Mouse (Mus musculus): ENCODE measurements around the gene Ttn. TPM values are rescaled to one million over a fixed set of nuclear protein-coding genes. Genes with fewer than 3 reads are reported as not detected.

The Ttn gene
- total and polyA plus RNA-seq, 3 experiments: under 0.01 to 0.03 TPM; not detected in 1

DNA sequence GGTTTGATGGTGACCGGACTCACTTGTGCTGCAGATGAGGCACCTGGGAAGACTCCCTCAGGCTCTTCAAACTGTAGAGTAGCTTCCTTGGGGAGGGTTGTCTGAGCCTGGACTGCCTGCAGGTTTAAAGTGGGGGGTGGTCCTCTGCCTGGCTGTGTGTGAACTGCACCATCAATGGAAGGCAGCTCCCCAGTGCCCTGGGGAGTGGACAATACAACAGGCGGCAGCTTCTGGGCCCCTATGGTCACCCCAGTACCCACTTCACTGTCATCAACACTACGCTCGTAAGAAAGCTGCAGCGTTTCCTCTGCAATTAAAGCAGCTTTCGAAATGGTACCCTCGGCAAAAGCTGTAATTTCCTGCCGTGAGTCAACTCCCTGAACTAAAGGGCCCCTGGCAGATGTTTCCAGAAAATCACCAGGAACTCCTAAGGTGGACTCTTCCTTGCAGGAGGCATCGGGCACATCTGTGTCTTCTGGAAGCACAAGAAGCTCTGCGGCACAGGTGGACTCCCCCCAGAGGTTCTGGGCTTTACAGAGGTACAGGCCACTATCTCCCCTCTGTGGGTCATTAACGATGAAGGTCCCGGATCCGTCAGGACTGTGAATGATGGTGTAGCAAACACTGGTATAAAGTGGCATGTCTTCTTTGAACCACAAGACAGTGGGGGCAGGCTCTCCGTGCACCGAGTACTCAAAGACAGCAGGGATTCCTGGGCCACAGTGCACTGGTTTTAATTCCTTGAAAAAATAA lies 73.5 kb downstream of the Ttn start:
- H3K9me3 ChIP-seq (replicated peaks; ENCODE audit: insufficient read depth, low read length): no peaks in the 10 kb centered on the region

DNA sequence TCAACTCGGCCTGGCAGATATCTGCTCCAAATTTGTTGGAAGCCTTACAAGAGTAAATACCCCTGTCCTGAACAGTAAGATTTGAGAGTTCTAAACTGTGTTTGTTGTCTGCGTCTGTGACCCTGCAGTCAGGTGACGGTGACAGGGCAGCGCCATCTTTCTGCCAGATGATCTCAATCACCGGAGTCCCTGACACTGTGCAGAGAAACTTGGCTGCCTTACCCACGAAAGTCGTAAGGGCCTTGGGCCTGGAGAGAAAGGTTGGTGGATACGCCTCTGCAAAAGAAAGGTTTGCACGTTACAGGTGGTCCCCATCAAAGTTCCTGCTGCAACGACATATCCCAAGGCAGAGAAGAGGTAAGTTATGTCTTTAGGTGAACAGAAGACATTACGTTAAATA lies 79.0 kb downstream of the Ttn start:
- Histone ChIP-seq H3K79me2 (ENCODE audit: control insufficient read depth, insufficient read depth, low read length, poor library complexity) (no peaks in the 10 kb centered on the region), H3K4me3 (ENCODE audit: control insufficient read depth in 1 of 2, insufficient read depth in 1 of 2, low read depth in 2 of 2, low read length in 2 of 2) (no peak overlapping the region), H3K36me3 (ENCODE audit: control insufficient read depth in 1 of 2, insufficient read depth in 2 of 2, low read length in 2 of 2) (no peaks in the 10 kb centered on the region), H3K9ac (ENCODE audit: control insufficient read depth, low read depth, low read length, poor library complexity, severe bottlenecking) (no peak overlapping the region), H3K9me3 (replicated peaks; ENCODE audit: insufficient read depth, low read length) (no peaks in the 10 kb centered on the region), H3K27ac (ENCODE audit: control insufficient read depth, low read depth, low read length) (no peak overlapping the region), H3K4me1 (ENCODE audit: control insufficient read depth in 1 of 2, insufficient read depth in 2 of 2, low read length in 2 of 2) (no peaks in the 10 kb centered on the region), H3K27me3 (ENCODE audit: control insufficient read depth in 1 of 2, insufficient read depth in 2 of 2, low read length in 2 of 2) (no peaks in the 10 kb centered on the region)
- no peak for DNase-seq (ENCODE audit: low read depth, low spot score)
- no peak for TF ChIP-seq CTCF (IDR thresholded peaks at IDR 0.05 in 2 of 3, conservative IDR thresholded peaks at IDR 0.05 in 1 of 3; ENCODE audit: control insufficient read depth in 1 of 3, insufficient read depth in 1 of 3, low read depth in 2 of 3, low read length in 3 of 3, poor library complexity in 1 of 3, severe bottlenecking in 1 of 3)
- TF ChIP-seq POLR2AphosphoS5 (IDR thresholded peaks at IDR 0.05; ENCODE audit: borderline replicate concordance, low read depth, low read length): no peak
- TF ChIP-seq ETS1 (IDR thresholded peaks at IDR 0.05; ENCODE audit: low read depth, low read length): no peak
- no peak for TF ChIP-seq MEF2A (IDR thresholded peaks at IDR 0.05; ENCODE audit: extremely low read depth, insufficient replicate concordance, low read depth, low read length, poor library complexity, severe bottlenecking)
- no peak for TF ChIP-seq MAZ (IDR thresholded peaks at IDR 0.05; ENCODE audit: low read depth, low read length)
- TF ChIP-seq E2F4 (IDR thresholded peaks at IDR 0.05; ENCODE audit: borderline replicate concordance, low read depth, low read length): no peak
- no peak for TF ChIP-seq MYC (IDR thresholded peaks at IDR 0.05; ENCODE audit: low read depth, low read length)
- TF ChIP-seq RAD21 (IDR thresholded peaks at IDR 0.05; ENCODE audit: low read depth, low read length): no peak
- TF ChIP-seq ELF1 (IDR thresholded peaks at IDR 0.05; ENCODE audit: low read depth, low read length): no peak
- no peak for TF ChIP-seq CHD2 (IDR thresholded peaks at IDR 0.05; ENCODE audit: low read length)
- TF ChIP-seq GATA1 (IDR thresholded peaks at IDR 0.05; ENCODE audit: low read depth, low read length): no peak
- no peak for TF ChIP-seq POLR2AphosphoS2 (IDR thresholded peaks at IDR 0.05; ENCODE audit: low read length)
- no peak for TF ChIP-seq MAFK (IDR thresholded peaks at IDR 0.05; ENCODE audit: borderline replicate concordance, low read depth, low read length)
- TF ChIP-seq TCF12 (IDR thresholded peaks at IDR 0.05; ENCODE audit: low read depth, low read length): no peak
- TF ChIP-seq GABPA (IDR thresholded peaks at IDR 0.05; ENCODE audit: low read depth, low read length): no peak

More for the DNA sequence above, 73.5 kb downstream of the Ttn start:
- no peaks in the 10 kb centered on the region for H3K27me3 ChIP-seq (ENCODE audit: control insufficient read depth in 1 of 2, insufficient read depth in 2 of 2, low read length in 2 of 2)
- no peak overlapping the region for H3K9ac ChIP-seq (ENCODE audit: control insufficient read depth, low read depth, low read length, poor library complexity, severe bottlenecking)
- H3K27ac ChIP-seq (ENCODE audit: control insufficient read depth, low read depth, low read length): no peak overlapping the region
- no peak for TF ChIP-seq USF2 (IDR thresholded peaks at IDR 0.05; ENCODE audit: borderline replicate concordance in 1 of 2, insufficient read depth in 1 of 2, low read depth in 1 of 2, low read length in 2 of 2)
- no peak for TF ChIP-seq MEF2A (IDR thresholded peaks at IDR 0.05; ENCODE audit: extremely low read depth, insufficient replicate concordance, low read depth, low read length, poor library complexity, severe bottlenecking)
- no peak for TF ChIP-seq SMC3 (IDR thresholded peaks at IDR 0.05; ENCODE audit: low read depth, low read length)
- TF ChIP-seq ZKSCAN1 (IDR thresholded peaks at IDR 0.05; ENCODE audit: low read depth, low read length): no peak
- TF ChIP-seq JUND (IDR thresholded peaks at IDR 0.05; ENCODE audit: low read depth, low read length): no peak
- no peak for TF ChIP-seq POLR2AphosphoS2 (IDR thresholded peaks at IDR 0.05; ENCODE audit: low read length)
- TF ChIP-seq GATA1 (IDR thresholded peaks at IDR 0.05; ENCODE audit: low read depth, low read length): no peak
- no peak for TF ChIP-seq POLR2A (IDR thresholded peaks at IDR 0.05; ENCODE audit: control insufficient read depth in 1 of 2, insufficient read depth in 1 of 2, low read depth in 1 of 2, low read length in 2 of 2, poor library complexity in 1 of 2)
- TF ChIP-seq MAX (IDR thresholded peaks at IDR 0.05; ENCODE audit: low read length): no peak
- TF ChIP-seq MYC (IDR thresholded peaks at IDR 0.05; ENCODE audit: low read depth, low read length): no peak
- no peak for TF ChIP-seq ETS1 (IDR thresholded peaks at IDR 0.05; ENCODE audit: low read depth, low read length)
- TF ChIP-seq TCF12 (IDR thresholded peaks at IDR 0.05; ENCODE audit: low read depth, low read length): no peak
- no peak for TF ChIP-seq BHLHE40 (IDR thresholded peaks at IDR 0.05; ENCODE audit: borderline replicate concordance, low read depth, low read length)
- no peak for TF ChIP-seq MXI1 (IDR thresholded peaks at IDR 0.05; ENCODE audit: low read depth, low read length)
- no peaks in the 10 kb centered on the region for H3K4me1 ChIP-seq (ENCODE audit: control insufficient read depth in 1 of 2, insufficient read depth in 2 of 2, low read length in 2 of 2)
- no peak overlapping the region for H3K4me3 ChIP-seq (ENCODE audit: control insufficient read depth in 1 of 2, insufficient read depth in 1 of 2, low read depth in 2 of 2, low read length in 2 of 2)
- no peaks in the 10 kb centered on the region for H3K79me2 ChIP-seq (ENCODE audit: control insufficient read depth, insufficient read depth, low read length, poor library complexity)
- DNase-seq (ENCODE audit: low read depth, low spot score): no peak
- H3K36me3 ChIP-seq (ENCODE audit: control insufficient read depth in 1 of 2, insufficient read depth in 2 of 2, low read length in 2 of 2): no peaks in the 10 kb centered on the region

All from MEL (cell line).